Comparison of ENCODE assay signal across 9 mouse cellular contexts in the genomic region with DNA sequence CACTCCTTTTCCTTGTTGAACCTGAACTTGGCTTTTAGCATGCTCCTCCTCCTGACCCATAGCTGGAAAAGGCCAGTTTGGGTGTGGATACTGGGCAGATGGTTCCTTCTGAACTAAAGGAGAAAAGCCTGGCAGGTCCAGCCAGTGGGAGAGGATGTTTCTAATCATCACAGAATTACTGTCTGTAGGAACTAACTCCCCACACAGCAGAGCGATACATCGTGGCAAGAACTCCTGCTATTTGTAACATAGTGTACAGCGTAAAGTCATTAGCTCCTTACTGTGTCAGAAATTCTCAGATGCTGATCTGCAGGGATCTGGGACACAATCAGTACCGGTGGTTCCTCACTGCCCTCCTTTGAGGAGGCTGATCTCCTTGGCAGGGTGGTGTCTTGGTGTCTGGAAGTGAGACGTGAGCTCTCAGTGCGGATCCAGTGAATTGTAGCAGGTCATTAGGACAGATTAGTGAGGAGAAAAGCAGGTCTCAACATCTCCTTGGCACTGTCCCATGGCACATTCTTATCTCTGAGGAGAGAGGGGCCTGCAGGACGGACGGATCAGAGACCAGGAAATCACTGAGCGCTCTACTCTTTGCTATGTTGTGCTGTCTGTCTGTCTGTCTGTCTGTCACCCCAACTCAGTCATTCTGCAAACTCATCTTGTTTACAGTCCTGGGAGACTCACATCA. TPM values are rescaled to one million over a fixed set of nuclear protein-coding genes. Genes with fewer than 3 reads are reported as not detected.
DNase-seq lines count a peak whose midpoint lies in the region; ATAC-seq and TF ChIP-seq lines count a peak whose summit lies in the region.
"Had no signal": no experiment of that assay in that cellular context is flagged by ENCODE, and none has a peak within 500 bp of the region (broad histone marks: within the 10 kb centered on the region; RNA-seq: fewer than 3 reads in every experiment).

No protein-coding gene starts in this region.

- 33% methylated on average over 9 of the region's 9 CpGs for WGBS in liver, adult 2 months
- WGBS in embryonic facial prominence, embryonic 15.5 days = 44% methylated on average over 9 of the region's 9 CpGs
- WGBS in hindbrain, embryonic 16.5 days = 64% methylated on average over 9 of the region's 9 CpGs
- WGBS in midbrain, postnatal 0 days = 59% methylated on average over 9 of the region's 9 CpGs

- peak overlapping the region; percentile 9 for H3K27ac ChIP-seq in liver, adult 2 months (replicated peaks; ENCODE audit: insufficient read depth, low read depth, low read length)
- no peak overlapping the region for H3K27ac ChIP-seq in embryonic facial prominence, embryonic 15.5 days (replicated peaks)
- H3K27ac ChIP-seq in hindbrain, embryonic 16.5 days (ENCODE audit: low read depth, low read length) = no peak overlapping the region
- no peak overlapping the region for H3K27ac ChIP-seq in midbrain, postnatal 0 days (ENCODE audit: low read depth, low read length)

- peak overlapping the region; percentile 88 for H3K4me2 ChIP-seq in embryonic facial prominence, embryonic 15.5 days (replicated peaks)
- peak overlapping the region; percentile 69 for H3K4me2 ChIP-seq in hindbrain, embryonic 16.5 days (ENCODE audit: low read length)
- H3K4me2 ChIP-seq in midbrain, postnatal 0 days (ENCODE audit: low read depth, low read length, poor library complexity, severe bottlenecking) = peak overlapping the region; percentile 81

- no peaks in the 10 kb centered on the region for H3K27me3 ChIP-seq in liver, adult 2 months (ENCODE audit: control insufficient read depth, insufficient read depth, low read length)
- H3K27me3 ChIP-seq in embryonic facial prominence, embryonic 15.5 days = no peaks in the 10 kb centered on the region
- no peaks in the 10 kb centered on the region for H3K27me3 ChIP-seq in hindbrain, embryonic 16.5 days (replicated peaks; ENCODE audit: control insufficient read depth, insufficient read depth, low read length)
- no peaks in the 10 kb centered on the region for H3K27me3 ChIP-seq in midbrain, postnatal 0 days (ENCODE audit: insufficient read depth, low read length)

- H3K79me2 ChIP-seq in liver, adult 2 months (ENCODE audit: control insufficient read depth, insufficient read depth, low read length) = peaks cover 12% of the 10 kb centered on the region; the same call in 1 of the 2 replicates

- DNase-seq in liver, adult 2 months (ENCODE audit: extremely low read depth, low read depth, low spot score) = peak; percentile 62
- DNase-seq in liver = no peak
- no peak for DNase-seq in midbrain, postnatal 0 days (ENCODE audit: low spot score)
- no peak for DNase-seq in adrenal gland, adult 18-20 months (ENCODE audit: low spot score in 2 of 2)
- no peak for DNase-seq in cerebellum, postnatal 10 days
- no peak for DNase-seq in kidney, postnatal 14 days
- DNase-seq: cerebellum, adult 11 months had no signal

- peaks cover 48% of the 10 kb centered on the region for H3K4me1 ChIP-seq in liver, adult 2 months (ENCODE audit: control insufficient read depth, insufficient read depth, low read length)
- peaks cover 62% of the 10 kb centered on the region for H3K4me1 ChIP-seq in embryonic facial prominence, embryonic 15.5 days
- peaks cover 30% of the 10 kb centered on the region for H3K4me1 ChIP-seq in hindbrain, embryonic 16.5 days (ENCODE audit: control insufficient read depth, insufficient read depth, low read depth, low read length)
- H3K4me1 ChIP-seq in midbrain, postnatal 0 days (ENCODE audit: insufficient read depth, low read length) = peaks cover 8% of the 10 kb centered on the region; the same call in 1 of the 2 replicates

- no peak overlapping the region; the same call in 1 of the 2 replicates for H3K4me3 ChIP-seq in liver, adult 2 months (ENCODE audit: insufficient read depth, low read depth, low read length)
- H3K4me3 ChIP-seq in embryonic facial prominence, embryonic 15.5 days (replicated peaks) = peak overlapping the region; percentile 70; the same call in 1 of the 2 replicates
- H3K4me3 ChIP-seq in hindbrain, embryonic 16.5 days (ENCODE audit: low read length) = peak overlapping the region; percentile 17
- peak overlapping the region; percentile 19; the same call in 1 of the 2 replicates for H3K4me3 ChIP-seq in midbrain, postnatal 0 days (ENCODE audit: low read depth, low read length)

- ATAC-seq in embryonic facial prominence, embryonic 15.5 days (ENCODE audit: insufficient number of reproducible peaks, low FRiP score, low TSS enrichment, low read depth) = no peak
- no peak for ATAC-seq in hindbrain, embryonic 16.5 days
- no peak for ATAC-seq in midbrain, postnatal 0 days (ENCODE audit: low FRiP score)

- H3K9me3 ChIP-seq in embryonic facial prominence, embryonic 15.5 days (replicated peaks) = no peaks in the 10 kb centered on the region
- no peaks in the 10 kb centered on the region for H3K9me3 ChIP-seq in hindbrain, embryonic 16.5 days (ENCODE audit: control insufficient read depth, low read length)
- no peaks in the 10 kb centered on the region for H3K9me3 ChIP-seq in midbrain, postnatal 0 days (ENCODE audit: low read length)

- no peak for TF ChIP-seq CTCF in liver, adult 2 months (IDR thresholded peaks at IDR 0.05; ENCODE audit: low read depth, low read length)
- no peak for TF ChIP-seq CTCF in midbrain, postnatal 0 days (IDR thresholded peaks at IDR 0.05)

- TF ChIP-seq POLR2A in liver, adult 2 months (IDR thresholded peaks at IDR 0.05; ENCODE audit: extremely low read depth, insufficient read depth, low read length) = no peak

- peak overlapping the region; percentile 20 for H3K9ac ChIP-seq in liver, adult 2 months (ENCODE audit: low read depth, low read length)
- H3K9ac ChIP-seq in embryonic facial prominence, embryonic 15.5 days = no peak overlapping the region
- H3K9ac ChIP-seq in hindbrain, embryonic 16.5 days (ENCODE audit: low read depth, low read length) = no peak overlapping the region
- no peak overlapping the region for H3K9ac ChIP-seq in midbrain, postnatal 0 days (replicated peaks; ENCODE audit: low read length, poor library complexity, severe bottlenecking)

- no peaks in the 10 kb centered on the region; the same call in 1 of the 2 replicates for H3K36me3 ChIP-seq in liver, adult 2 months (ENCODE audit: control insufficient read depth, insufficient read depth, low read length)
- H3K36me3 ChIP-seq in embryonic facial prominence, embryonic 15.5 days = no peaks in the 10 kb centered on the region
- no peaks in the 10 kb centered on the region for H3K36me3 ChIP-seq in hindbrain, embryonic 16.5 days (ENCODE audit: control insufficient read depth, insufficient read depth, low read length)
- H3K36me3 ChIP-seq in midbrain, postnatal 0 days (ENCODE audit: insufficient read depth, low read length) = no peaks in the 10 kb centered on the region

RNA-seq across cellular contexts. Expression of a gene that starts 2.7 kb away (rescaled TPM):
- 19.5 and 27.8 TPM in 2 replicates for total RNA-seq in liver, adult 2 months (2014; rRNA removed)
- polyA plus RNA-seq in liver, adult 2 months (2012; rRNA removed) = 10.8 and 11.8 TPM in 2 replicates
- polyA plus RNA-seq in embryonic facial prominence, embryonic 15.5 days (2015; fragmentation: Nextera tagmentation; extraction: Ambion mirVana) = 13.5 and 14.1 TPM in 2 replicates
- polyA plus RNA-seq in hindbrain, embryonic 16.5 days (2015; fragmentation: Nextera tagmentation; extraction: Ambion mirVana) = 15.3 and 15.6 TPM in 2 replicates
- 16.2 and 17.6 TPM in 2 replicates for total RNA-seq in midbrain, postnatal 0 days (2014; rRNA removed)
- 13.5 and 13.7 TPM in 2 replicates for polyA plus RNA-seq in midbrain, postnatal 0 days (2015; fragmentation: Nextera tagmentation; extraction: Ambion mirVana)
- 10 to 100 TPM; 20.3 to 60.0 TPM for total RNA-seq in adrenal gland, adult 18-20 months (2021)
